Mouse (Mus musculus): ENCODE data around the gene Zbtb2. TPM values are rescaled to one million over a fixed set of nuclear protein-coding genes. Genes with fewer than 3 reads are reported as not detected.
"Not testable (repeated sequence)": the region's sequence is repeated elsewhere in the genome, so short reads cannot be mapped to it uniquely, and the experiment has no call there.

Zbtb2 gene
- polyA plus RNA-seq (2012; rRNA removed), result 12.5 and 14.0 TPM in 2 replicates
- polyA plus RNA-seq (2014; fragmentation: Nextera tagmentation; extraction: Ambion mirVana), result 13.7 and 15.4 TPM in 2 replicates

DNA sequence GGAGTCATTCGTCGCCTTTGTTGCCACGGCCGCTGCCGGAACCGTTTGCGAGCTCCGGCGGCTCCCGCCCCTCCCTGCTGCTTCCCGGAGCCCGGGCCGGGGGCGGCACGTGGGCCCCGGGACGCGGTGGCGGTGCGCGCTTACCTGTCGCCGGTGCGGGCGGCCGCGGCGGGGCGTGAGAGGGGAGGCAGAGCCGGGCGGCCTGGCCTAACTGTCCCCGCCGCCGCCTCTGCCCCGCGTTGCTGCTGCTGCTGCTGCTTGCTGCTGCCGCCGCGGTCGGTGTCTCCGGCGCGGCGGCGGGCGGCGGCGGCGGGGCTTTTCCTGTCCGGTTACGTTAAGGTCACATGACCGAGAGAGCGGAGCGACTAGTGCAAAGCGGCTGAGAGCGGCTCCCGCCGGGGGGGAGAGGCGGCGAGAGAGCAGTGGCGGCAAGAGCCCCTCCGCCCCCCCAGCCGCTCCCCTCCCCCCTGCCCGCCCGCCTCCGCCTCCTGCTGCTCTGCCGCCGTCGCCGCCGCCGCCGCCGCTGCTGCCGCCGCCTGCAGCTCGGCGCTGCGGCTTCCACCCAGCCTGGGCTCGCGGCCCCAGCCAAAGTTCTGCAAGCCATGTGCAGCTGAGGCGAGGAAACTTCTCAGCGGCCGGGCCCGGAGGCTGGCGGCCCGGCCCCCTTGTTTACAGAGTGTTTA, at the start of gene Zbtb2:
Gene Zbtb2, minus strand, starts transcription at position 408 of the 683 bp plus-strand sequence.
- no peak for ATAC-seq (ENCODE audit: low FRiP score, low read depth)
- H3K9ac ChIP-seq (ENCODE audit: low read depth, low read length, severe bottlenecking), result peak within 1 kb of the TSS; percentile 98
- no peak for TF ChIP-seq POLR2A (IDR thresholded peaks at IDR 0.05; ENCODE audit: borderline replicate concordance, extremely low read depth, insufficient read depth, insufficient read length)
- H3K9me3 ChIP-seq (ENCODE audit: control insufficient read depth, low read length), result no peaks in the 10 kb centered on the region
- peak within 1 kb of the TSS; percentile 99 for H3K27ac ChIP-seq (replicated peaks; ENCODE audit: low read depth, low read length)
- peak; percentile 67 for DNase-seq (ENCODE audit: low spot score)
- WGBS, result under 1% methylated on average over 33 of the region's 87 CpGs
- no peaks in the 10 kb centered on the region for H3K27me3 ChIP-seq (ENCODE audit: control insufficient read depth, insufficient read depth, low read length)
- H3K4me2 ChIP-seq (replicated peaks; ENCODE audit: low read depth, low read length, severe bottlenecking), result peak within 1 kb of the TSS; percentile 91
- H3K36me3 ChIP-seq (ENCODE audit: control insufficient read depth, insufficient read depth, low read length), result peaks cover 3% of the 10 kb centered on the region
- peak within 1 kb of the TSS; percentile 98 for H3K4me3 ChIP-seq (replicated peaks; ENCODE audit: low read length)
- peaks cover 19% of the 10 kb centered on the region for H3K4me1 ChIP-seq (ENCODE audit: control insufficient read depth, insufficient read depth, low read length)

DNA sequence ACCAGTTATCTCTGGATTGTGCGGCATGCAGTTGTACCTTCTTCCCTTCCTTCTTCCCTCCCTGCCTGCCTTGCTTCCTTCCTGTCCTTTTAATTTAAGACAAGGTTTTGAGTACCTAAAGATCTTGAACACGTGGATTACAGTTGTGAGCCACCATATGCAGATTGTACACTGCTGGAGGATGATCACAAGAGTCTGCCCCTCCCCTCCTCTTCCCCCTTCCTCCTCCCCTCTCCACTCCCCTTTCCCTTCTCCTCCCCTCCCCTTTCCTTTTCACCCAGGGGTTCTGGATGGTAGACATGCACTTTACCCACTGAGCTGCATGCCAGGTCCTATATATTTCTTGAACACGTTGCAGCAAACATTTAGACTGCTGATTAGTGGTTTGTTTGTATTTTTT, 47.5 kb upstream of the Zbtb2 start:
- Histone ChIP-seq H3K4me2 (replicated peaks; ENCODE audit: low read depth, low read length, severe bottlenecking) (no peak overlapping the region), H3K27ac (replicated peaks; ENCODE audit: low read depth, low read length) (no peak overlapping the region), H3K4me1 (ENCODE audit: control insufficient read depth, insufficient read depth, low read length) (peaks cover 10% of the 10 kb centered on the region), H3K4me3 (replicated peaks; ENCODE audit: low read length) (no peak overlapping the region), H3K36me3 (ENCODE audit: control insufficient read depth, insufficient read depth, low read length) (peaks cover 48% of the 10 kb centered on the region), H3K27me3 (ENCODE audit: control insufficient read depth, insufficient read depth, low read length) (no peaks in the 10 kb centered on the region), H3K9me3 (ENCODE audit: control insufficient read depth, low read length) (no peaks in the 10 kb centered on the region), H3K9ac (ENCODE audit: low read depth, low read length, severe bottlenecking) (no peak overlapping the region)
- no peak for DNase-seq (ENCODE audit: low spot score)
- TF ChIP-seq POLR2A (IDR thresholded peaks at IDR 0.05; ENCODE audit: borderline replicate concordance, extremely low read depth, insufficient read depth, insufficient read length), result no peak
- no peak for ATAC-seq (ENCODE audit: low FRiP score, low read depth)
- WGBS, result 80% methylated on average over 3 of the region's 3 CpGs

- WGBS, result 83% methylated on average over 2 of the region's 2 CpGs
- DNase-seq (ENCODE audit: low spot score); ATAC-seq (ENCODE audit: low FRiP score, low read depth); H3K27ac ChIP-seq (replicated peaks; ENCODE audit: low read depth, low read length); H3K27me3 ChIP-seq (ENCODE audit: control insufficient read depth, insufficient read depth, low read length); H3K4me2 ChIP-seq (replicated peaks; ENCODE audit: low read depth, low read length, severe bottlenecking); H3K9ac ChIP-seq (ENCODE audit: low read depth, low read length, severe bottlenecking); H3K9me3 ChIP-seq (ENCODE audit: control insufficient read depth, low read length): not testable (repeated sequence)
- H3K36me3 ChIP-seq (ENCODE audit: control insufficient read depth, insufficient read depth, low read length), result peaks cover 33% of the 10 kb centered on the region
- H3K4me3 ChIP-seq (replicated peaks; ENCODE audit: low read length), result 0 out of 2 replicates have a peak overlapping the region, but pooled peaks have one; percentile 63
- H3K4me1 ChIP-seq (ENCODE audit: control insufficient read depth, insufficient read depth, low read length), result peaks cover 10% of the 10 kb centered on the region
These were observed 46.0 kb upstream of the Zbtb2 start for GRCm38 (mm10) chr10:4433871-4434270.

- no peaks in the 10 kb centered on the region for H3K27me3 ChIP-seq (ENCODE audit: control insufficient read depth, insufficient read depth, low read length)
- no peaks in the 10 kb centered on the region for H3K9me3 ChIP-seq (ENCODE audit: control insufficient read depth, low read length)
- peak overlapping the region; percentile 76 for H3K27ac ChIP-seq (replicated peaks; ENCODE audit: low read depth, low read length)
- peaks cover 28% of the 10 kb centered on the region for H3K36me3 ChIP-seq (ENCODE audit: control insufficient read depth, insufficient read depth, low read length)
- peak overlapping the region; percentile 69 for H3K9ac ChIP-seq (ENCODE audit: low read depth, low read length, severe bottlenecking)
- WGBS, result 7% methylated on average over 19 of the region's 19 CpGs
- peak overlapping the region; percentile 63 for H3K4me3 ChIP-seq (replicated peaks; ENCODE audit: low read length)
- peaks cover 10% of the 10 kb centered on the region for H3K4me1 ChIP-seq (ENCODE audit: control insufficient read depth, insufficient read depth, low read length)
- peak; percentile 65 for DNase-seq (ENCODE audit: low spot score)
- no peak for ATAC-seq (ENCODE audit: low FRiP score, low read depth)
- H3K4me2 ChIP-seq (replicated peaks; ENCODE audit: low read depth, low read length, severe bottlenecking), result peak overlapping the region; percentile 58
- no peak for TF ChIP-seq POLR2A (IDR thresholded peaks at IDR 0.05; ENCODE audit: borderline replicate concordance, extremely low read depth, insufficient read depth, insufficient read length)
These were observed 45.3 kb upstream of the Zbtb2 start for GRCm38 (mm10) chr10:4432996-4433755.

GRCm38 (mm10) chr10:4432123-4432931, 44.4 kb upstream of the Zbtb2 start, which contains the start of the genes Rmnd1 and Armt1:
TSS of gene Rmnd1 (minus strand) at chr10:4432388.
TSS of gene Armt1 (plus strand) at chr10:4432467.
- TF ChIP-seq POLR2A (IDR thresholded peaks at IDR 0.05; ENCODE audit: borderline replicate concordance, extremely low read depth, insufficient read depth, insufficient read length), result peak; percentile 93; the same call in 1 of the 2 replicates
- no peaks in the 10 kb centered on the region for H3K9me3 ChIP-seq (ENCODE audit: control insufficient read depth, low read length)
- peaks cover 30% of the 10 kb centered on the region for H3K36me3 ChIP-seq (ENCODE audit: control insufficient read depth, insufficient read depth, low read length)
- ATAC-seq (ENCODE audit: low FRiP score, low read depth), result peak; percentile 96
- no peaks in the 10 kb centered on the region for H3K27me3 ChIP-seq (ENCODE audit: control insufficient read depth, insufficient read depth, low read length)
- H3K9ac ChIP-seq (ENCODE audit: low read depth, low read length, severe bottlenecking), result peak within 1 kb of the TSS; percentile 72
- H3K4me3 ChIP-seq (replicated peaks; ENCODE audit: low read length), result peak within 1 kb of the TSS; percentile 63
- peak within 1 kb of the TSS; percentile 75 for H3K4me2 ChIP-seq (replicated peaks; ENCODE audit: low read depth, low read length, severe bottlenecking)
- H3K4me1 ChIP-seq (ENCODE audit: control insufficient read depth, insufficient read depth, low read length), result peaks cover 10% of the 10 kb centered on the region
- DNase-seq (ENCODE audit: low spot score), result peak; percentile 93
- WGBS, result under 1% methylated on average over 64 of the region's 75 CpGs
- H3K27ac ChIP-seq (replicated peaks; ENCODE audit: low read depth, low read length), result peak within 1 kb of the TSS; percentile 76

Data from limb, embryonic 14.5 days (tissue).